15 mouse cellular contexts compared by ENCODE assay signal in the genomic region with DNA sequence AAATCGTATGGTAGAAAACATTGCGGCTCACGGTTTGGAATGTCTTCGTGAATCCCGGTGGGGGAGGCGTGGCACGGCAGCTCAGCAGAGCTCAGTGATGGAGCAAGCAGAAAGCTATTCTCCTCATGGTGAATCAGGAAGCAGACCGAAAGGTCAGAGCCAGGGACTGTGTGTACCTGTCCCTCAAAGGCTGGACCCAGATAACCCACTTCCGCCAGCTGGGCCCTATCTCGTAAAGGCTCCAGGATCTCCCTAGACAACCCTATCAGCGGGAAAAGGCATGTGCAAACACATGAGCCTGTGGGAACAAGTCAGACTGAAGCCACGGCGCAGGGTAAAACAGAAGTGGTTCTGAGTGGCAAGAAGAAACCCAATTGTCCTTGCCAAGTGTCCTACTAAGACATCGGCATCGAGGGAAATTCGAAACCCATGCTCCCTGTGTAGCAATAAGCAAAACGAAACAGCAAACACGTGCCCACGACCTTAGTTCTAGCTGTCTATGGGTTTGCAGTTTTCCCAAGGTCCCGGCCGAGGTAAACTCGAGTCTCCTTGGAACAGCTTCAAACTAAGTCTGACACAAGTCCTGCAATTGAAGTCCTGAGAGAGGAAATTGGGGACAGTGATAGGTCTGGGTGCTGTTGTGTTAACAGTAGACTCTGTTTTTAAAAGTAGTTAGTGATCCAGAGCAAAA. TPM values are rescaled to one million over a fixed set of nuclear protein-coding genes. Genes with fewer than 3 reads are reported as not detected.
DNase-seq lines count a peak whose midpoint lies in the region; ATAC-seq lines count a peak whose summit lies in the region.
"Had no signal": no experiment of that assay in that cellular context is flagged by ENCODE, and none has a peak within 500 bp of the region (broad histone marks: within the 10 kb centered on the region; RNA-seq: fewer than 3 reads in every experiment).

No protein-coding gene starts in this region.

- no peaks in the 10 kb centered on the region for H3K9me3 ChIP-seq in lung, embryonic 15.5 days
- H3K9me3 ChIP-seq in stomach, embryonic 16.5 days (replicated peaks; ENCODE audit: control insufficient read depth, low read length), result no peaks in the 10 kb centered on the region
- H3K9me3 ChIP-seq in hindbrain, embryonic 10.5 days, result no peaks in the 10 kb centered on the region
- H3K9me3 ChIP-seq: embryonic facial prominence, embryonic 15.5 days; limb, embryonic 10.5 days; midbrain, embryonic 12.5 days had no signal

- no peak for DNase-seq in lung, postnatal 36 days
- DNase-seq in heart, adult 9 months (ENCODE audit: low spot score in 2 of 2), result peak; percentile 33 to 58
- peak; percentile 17 to 21 for DNase-seq in heart, postnatal 14 days
- no peak for DNase-seq in hindbrain, embryonic 10.5 days (ENCODE audit: low spot score)
- no peak for DNase-seq in embryo, embryonic 9.5 days (ENCODE audit: extremely low spot score)
- DNase-seq: cerebellum, postnatal 25 days; gastrocnemius, postnatal 14 days; kidney, postnatal 14 days had no signal

- peak overlapping the region; percentile 21; the same call in 1 of the 2 replicates for H3K4me2 ChIP-seq in lung, embryonic 15.5 days
- peak overlapping the region; percentile 29 for H3K4me2 ChIP-seq in stomach, embryonic 16.5 days (ENCODE audit: low read depth, low read length)
- H3K4me2 ChIP-seq: embryonic facial prominence, embryonic 15.5 days; midbrain, embryonic 12.5 days had no signal

- H3K27ac ChIP-seq in lung, embryonic 15.5 days, result no peak overlapping the region
- H3K27ac ChIP-seq in stomach, embryonic 16.5 days (ENCODE audit: low read length), result no peak overlapping the region
- H3K27ac ChIP-seq in hindbrain, embryonic 10.5 days, result no peak overlapping the region
- H3K27ac ChIP-seq: embryonic facial prominence, embryonic 15.5 days; limb, embryonic 10.5 days; midbrain, embryonic 12.5 days had no signal

- intact Hi-C loops in heart, postnatal 14 days (cut with DNase I), result no loop called here

- no peaks in the 10 kb centered on the region for H3K27me3 ChIP-seq in lung, embryonic 15.5 days
- H3K27me3 ChIP-seq in stomach, embryonic 16.5 days (ENCODE audit: control insufficient read depth, insufficient read depth, low read length), result no peaks in the 10 kb centered on the region
- no peaks in the 10 kb centered on the region for H3K27me3 ChIP-seq in hindbrain, embryonic 10.5 days (ENCODE audit: insufficient read depth, poor library complexity, severe bottlenecking)
- H3K27me3 ChIP-seq: embryonic facial prominence, embryonic 15.5 days; midbrain, embryonic 12.5 days had no signal

- ATAC-seq in lung, embryonic 15.5 days (ENCODE audit: borderline replicate concordance, extremely low read depth, low FRiP score, low TSS enrichment), result no peak
- ATAC-seq in stomach, embryonic 16.5 days (ENCODE audit: insufficient read depth, low FRiP score), result peak; percentile 94
- ATAC-seq in CD4-positive, CD25-positive, alpha-beta regulatory T cell, adult 4 months, result no peak
- ATAC-seq: forebrain, embryonic 14.5 days had no signal

- no peaks in the 10 kb centered on the region for H3K36me3 ChIP-seq in lung, embryonic 15.5 days
- no peaks in the 10 kb centered on the region for H3K36me3 ChIP-seq in stomach, embryonic 16.5 days (ENCODE audit: control insufficient read depth, insufficient read depth, low read length)
- no peaks in the 10 kb centered on the region for H3K36me3 ChIP-seq in hindbrain, embryonic 10.5 days
- H3K36me3 ChIP-seq: embryonic facial prominence, embryonic 15.5 days; limb, embryonic 10.5 days; midbrain, embryonic 12.5 days had no signal

- 65% methylated on average over 22 of the region's 22 CpGs for WGBS in lung, embryonic 15.5 days
- 59% methylated on average over 22 of the region's 22 CpGs for WGBS in stomach, embryonic 16.5 days
- 89% methylated on average over 22 of the region's 22 CpGs for WGBS in hindbrain, embryonic 10.5 days

- no peak overlapping the region for H3K9ac ChIP-seq in lung, embryonic 15.5 days
- no peak overlapping the region for H3K9ac ChIP-seq in stomach, embryonic 16.5 days (ENCODE audit: low read length)
- H3K9ac ChIP-seq: embryonic facial prominence, embryonic 15.5 days; midbrain, embryonic 12.5 days had no signal

- no peak overlapping the region for H3K4me3 ChIP-seq in lung, embryonic 15.5 days
- H3K4me3 ChIP-seq in stomach, embryonic 16.5 days (replicated peaks; ENCODE audit: low read length), result 0 out of 2 replicates have a peak overlapping the region, but pooled peaks have one; percentile 5
- H3K4me3 ChIP-seq in hindbrain, embryonic 10.5 days, result no peak overlapping the region
- H3K4me3 ChIP-seq: embryonic facial prominence, embryonic 15.5 days; limb, embryonic 10.5 days; midbrain, embryonic 12.5 days had no signal

- no peaks in the 10 kb centered on the region for H3K4me1 ChIP-seq in lung, embryonic 15.5 days
- no peaks in the 10 kb centered on the region for H3K4me1 ChIP-seq in stomach, embryonic 16.5 days (ENCODE audit: control insufficient read depth, insufficient read depth, low read length)
- H3K4me1 ChIP-seq in hindbrain, embryonic 10.5 days (replicated peaks), result 0 out of 2 replicates have a peak, but pooled peaks cover 8% of the 10 kb centered on the region
- H3K4me1 ChIP-seq: embryonic facial prominence, embryonic 15.5 days; limb, embryonic 10.5 days; midbrain, embryonic 12.5 days had no signal

RNA-seq across cellular contexts. Expression of a gene that starts 24.2 kb away (rescaled TPM):
- polyA plus RNA-seq in lung, embryonic 15.5 days (2015; fragmentation: Nextera tagmentation; extraction: Ambion mirVana), result 9.1 and 9.5 TPM in 2 replicates
- total RNA-seq in heart, postnatal 14 days (2021), result 1 to 10 TPM; 6.2 to 6.7 TPM
- 5.4 TPM in 2 replicates for polyA plus RNA-seq in stomach, embryonic 16.5 days (2015; fragmentation: Nextera tagmentation; extraction: Ambion mirVana)
- 3.3 and 3.7 TPM in 2 replicates for polyA plus RNA-seq in hindbrain, embryonic 10.5 days (2016; fragmentation: Nextera tagmentation; extraction: Ambion mirVana)
- polyA plus RNA-seq in CD4-positive, CD25-positive, alpha-beta regulatory T cell, adult 4 months (2017; shearing (Covaris generic)), result not detected

Comparison
In these comparisons a context has a peak if more than half of its experiments do, and no peak if none do; other contexts are left out.
1. DNase-seq: peak in heart, adult 9 months (2 of 2) and heart, postnatal 14 days (2 of 2); none in lung, postnatal 36 days (single experiment), hindbrain, embryonic 10.5 days (single experiment) and embryo, embryonic 9.5 days (single experiment).